Mouse (Mus musculus) lung, postnatal 0 days (tissue): Measurements from ENCODE around the gene Caly.

Experiments
- CTCF ChIP-seq: IDR thresholded peaks from 2 replicates; pipeline ENCODE4 v1.5.1; 2016; ENCODE audit warnings: antibody characterized with exemption, mild to moderate bottlenecking
- EP300 ChIP-seq: IDR thresholded peaks from 2 replicates; pipeline ENCODE4 v1.6.1; 2016; ENCODE audit warnings: antibody characterized with exemption, mild to moderate bottlenecking, control low read depth

- TF ChIP-seq CTCF = no peak
- TF ChIP-seq EP300 = no peak
These were observed 28.2 kb downstream of the Caly start for GRCm38 (mm10) chr7:140054124-140054523.
